ENCODE assay signal across 8 mouse cellular contexts in the genomic region with DNA sequence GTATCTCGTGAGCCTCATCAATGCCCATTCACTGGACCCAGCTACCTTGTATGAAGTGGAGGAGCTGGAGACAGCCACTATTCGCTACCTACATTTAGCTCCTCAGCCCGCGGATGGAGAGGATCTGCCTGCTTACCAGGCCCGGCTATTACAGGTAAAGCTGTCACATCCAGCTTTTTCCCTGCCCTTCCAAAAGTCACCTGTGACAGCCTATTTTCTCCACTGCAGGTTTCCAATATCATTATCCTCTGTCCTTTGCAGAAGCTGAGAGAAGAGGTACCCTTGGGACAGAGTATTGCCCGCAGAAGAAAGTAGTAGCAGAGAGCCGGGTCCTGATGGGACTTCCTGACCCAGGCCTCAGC. TPM values are rescaled to one million over a fixed set of nuclear protein-coding genes. Genes with fewer than 3 reads are reported as not detected.
A peak's percentile ranks its signal among the peaks of the same experiment; 100 is the strongest.
DNase-seq lines count a peak whose midpoint lies in the region; ATAC-seq and TF ChIP-seq lines count a peak whose summit lies in the region.

TSS of gene Irf9 (plus strand) at position 301 of the 362 bp plus-strand sequence.

- H3K9me3 ChIP-seq in heart, embryonic 16.5 days (replicated peaks; ENCODE audit: control insufficient read depth, low read length): no peaks in the 10 kb centered on the region
- H3K9me3 ChIP-seq in liver, postnatal 0 days (ENCODE audit: low read length): no peaks in the 10 kb centered on the region

- intact Hi-C loops in left cerebral cortex, postnatal 4 days (cut with DNase I): no loop called here
- intact Hi-C loops in left cerebral cortex, postnatal 25 days (cut with DNase I): no loop called here

- peak within 1 kb of the TSS; percentile 80 for H3K4me2 ChIP-seq in heart, embryonic 16.5 days (ENCODE audit: low read depth, low read length)
- peak within 1 kb of the TSS; percentile 75 for H3K4me2 ChIP-seq in liver, postnatal 0 days (ENCODE audit: low read depth, low read length)

- no peak for ATAC-seq in heart, embryonic 16.5 days (replicated peaks; ENCODE audit: extremely low read depth, insufficient read depth, low FRiP score)
- ATAC-seq in liver, postnatal 0 days: no peak

- peak within 1 kb of the TSS; percentile 62 for H3K4me3 ChIP-seq in heart, embryonic 16.5 days (ENCODE audit: low read length)
- peak within 1 kb of the TSS; percentile 78 for H3K4me3 ChIP-seq in liver, postnatal 0 days (ENCODE audit: low read depth, low read length)

- peaks cover 54% of the 10 kb centered on the region for H3K36me3 ChIP-seq in heart, embryonic 16.5 days (ENCODE audit: control insufficient read depth, insufficient read depth)
- H3K36me3 ChIP-seq in liver, postnatal 0 days (replicated peaks; ENCODE audit: insufficient read depth, low read length): peaks cover 80% of the 10 kb centered on the region

- H3K9ac ChIP-seq in heart, embryonic 16.5 days (ENCODE audit: low read length): peak within 1 kb of the TSS; percentile 76
- H3K9ac ChIP-seq in liver, postnatal 0 days (replicated peaks): peak within 1 kb of the TSS; percentile 96

- no peak for TF ChIP-seq POLR2A in brain, embryonic 14.5 days (IDR thresholded peaks at IDR 0.05; ENCODE audit: borderline replicate concordance, extremely low read depth, insufficient read depth, insufficient read length, poor library complexity, severe bottlenecking)

- WGBS in heart, embryonic 16.5 days: 88% methylated on average over 7 of the region's 7 CpGs
- WGBS in liver, postnatal 0 days (ENCODE audit: insufficient replicate concordance): 67% methylated on average over 7 of the region's 7 CpGs

- TF ChIP-seq CTCF in brain, embryonic 14.5 days (IDR thresholded peaks at IDR 0.05; ENCODE audit: borderline replicate concordance, extremely low read depth, insufficient read depth, insufficient read length): no peak
- no peak for TF ChIP-seq CTCF in liver, postnatal 0 days (IDR thresholded peaks at IDR 0.05; ENCODE audit: low read depth)

- TF ChIP-seq EP300 in liver, postnatal 0 days (IDR thresholded peaks at IDR 0.05; ENCODE audit: low read depth): no peak

- no peaks in the 10 kb centered on the region for H3K27me3 ChIP-seq in heart, embryonic 16.5 days (ENCODE audit: control insufficient read depth, insufficient read depth, low read length)
- H3K27me3 ChIP-seq in liver, postnatal 0 days (ENCODE audit: insufficient read depth, low read length): no peaks in the 10 kb centered on the region

- no peak for DNase-seq in left cerebral cortex, postnatal 4 days
- no peak for DNase-seq in left cerebral cortex, postnatal 25 days (ENCODE audit: low spot score in 2 of 2)
- DNase-seq in brain, embryonic 14.5 days (ENCODE audit: low read depth): no peak
- DNase-seq in liver, postnatal 0 days: no peak
- DNase-seq in spleen, adult 18-20 months: no peak
- DNase-seq in cerebellum, adult 9-11 months: no peak
- no peak for DNase-seq in embryo, embryonic 11 days

- peaks cover 5% of the 10 kb centered on the region for H3K4me1 ChIP-seq in heart, embryonic 16.5 days (ENCODE audit: control insufficient read depth, insufficient read depth, low read length)
- peaks cover 36% of the 10 kb centered on the region for H3K4me1 ChIP-seq in liver, postnatal 0 days (ENCODE audit: insufficient read depth)

- peak within 1 kb of the TSS; percentile 88 for H3K27ac ChIP-seq in heart, embryonic 16.5 days (ENCODE audit: low read length)
- peak within 1 kb of the TSS; percentile 99 for H3K27ac ChIP-seq in liver, postnatal 0 days (ENCODE audit: low read depth)

RNA-seq across cellular contexts. Expression of gene Irf9, which starts in this region (rescaled TPM):
- 10 to 100 TPM; 11.5 to 15.7 TPM for total RNA-seq in left cerebral cortex, postnatal 4 days (2021)
- total RNA-seq in left cerebral cortex, postnatal 25 days (2021): 10 to 100 TPM in 1 of 2 experiments, 1 to 10 TPM in 1; 9.9 to 12.3 TPM
- 23.5 and 26.2 TPM in 2 replicates for polyA plus RNA-seq in brain, embryonic 14.5 days (2012; rRNA removed)
- 11.5 and 15.3 TPM in 2 replicates for polyA plus RNA-seq in heart, embryonic 16.5 days (2015; fragmentation: Nextera tagmentation; extraction: Ambion mirVana)
- 18.6 and 19.4 TPM in 2 replicates for polyA plus RNA-seq in liver, postnatal 0 days (2015; fragmentation: Nextera tagmentation; extraction: Ambion mirVana)
